Mouse (Mus musculus) hindbrain, embryonic 14.5 days (tissue): Measurements from ENCODE around the gene Cdip1. TPM values are rescaled to one million over a fixed set of nuclear protein-coding genes. Genes with fewer than 3 reads are reported as not detected.

Experiments used
- ATAC-seq: fragments of 200-750 bp; cut with Nextera tagmentation; 2 replicates; pipeline ENCODE4 v1.8.0; 2017; ENCODE audit warnings: moderate number of reproducible peaks, mild to moderate bottlenecking, moderate TSS enrichment, moderate library complexity; ENCODE audit not compliant: low FRiP score
- DNase-seq: peaks from one replicate; pipeline ENCODE4 v3.0.0-alpha.2; 2015; ENCODE audit warnings: low spot score
- H3K27ac ChIP-seq: fragments of 300-500 bp; sonication (generic); 2 replicates; pipeline ENCODE4 v1.5.1; 2014; ENCODE audit warnings: mild to moderate bottlenecking, moderate library complexity
- H3K27me3 ChIP-seq: fragments of 300-500 bp; sonication (generic); 2 replicates; pipeline ENCODE4 v1.6.1; 2014; ENCODE audit warnings: mild to moderate bottlenecking, low read length, mixed read lengths; ENCODE audit not compliant: control insufficient read depth, insufficient read depth
- H3K36me3 ChIP-seq: fragments of 300-500 bp; sonication (generic); replicated peaks from 2 replicates; pipeline ENCODE4 v1.6.1; 2014; ENCODE audit not compliant: control insufficient read depth, insufficient read depth
- H3K4me1 ChIP-seq: fragments of 300-500 bp; sonication (generic); replicated peaks from 2 replicates; pipeline ENCODE4 v1.6.1; 2014; ENCODE audit warnings: antibody characterized with exemption, low read length, mixed read lengths; ENCODE audit not compliant: control insufficient read depth, insufficient read depth
- H3K4me2 ChIP-seq: fragments of 300-500 bp; sonication (generic); replicated peaks from 2 replicates; pipeline ENCODE4 v1.6.1; 2014; ENCODE audit warnings: mild to moderate bottlenecking, moderate library complexity
- H3K4me3 ChIP-seq: fragments of 300-500 bp; sonication (generic); replicated peaks from 2 replicates; pipeline ENCODE4 v1.5.1; 2014; ENCODE audit warnings: mild to moderate bottlenecking, low read length
- H3K9ac ChIP-seq: fragments of 300-500 bp; sonication (generic); 2 replicates; pipeline ENCODE4 v1.6.1; 2014
- H3K9me3 ChIP-seq: fragments of 300-500 bp; sonication (generic); 2 replicates; pipeline ENCODE4 v1.6.1; 2016; ENCODE audit warnings: low read length; ENCODE audit not compliant: control insufficient read depth
- WGBS: fragments of 180-500 bp; shearing (Covaris S2); extraction: QIAGEN DNeasy Blood & Tissue Kit; methylation state at CpG from one replicate; pipeline ENCODE4 v1.1.7; 2014; 5-methylcytosine and 5-hydroxymethylcytosine counted together
- polyA plus RNA-seq: library from polyadenylated mRNA; unstranded; fragments of >200 nt; fragmentation: Nextera tagmentation; extraction: Ambion mirVana; gene quantifications from 2 replicates; pipeline ENCODE4 v1.2.1, GENCODE M21; 2014

The Cdip1 gene
- polyA plus RNA-seq, 1 experiment from 2014 or later, result 112 TPM

GRCm38 (mm10) chr16:4711173-4711572, 78.9 kb downstream of the Cdip1 start:
- DNase-seq (no peak), ATAC-seq (no peak)
- Histone ChIP-seq H3K36me3 (peaks cover 86% of the 10 kb centered on the region), H3K9me3 (no peaks in the 10 kb centered on the region), H3K9ac (no peak overlapping the region), H3K27ac (no peak overlapping the region), H3K4me3 (no peak overlapping the region), H3K4me1 (no peaks in the 10 kb centered on the region), H3K27me3 (no peaks in the 10 kb centered on the region), H3K4me2 (no peak overlapping the region)
- WGBS, result 93% methylated on average over 4 of the region's 4 CpGs

- ATAC-seq, result no peak
- Histone ChIP-seq H3K4me3 (no peak overlapping the region), H3K4me2 (no peak overlapping the region), H3K9ac (no peak overlapping the region), H3K4me1 (no peaks in the 10 kb centered on the region), H3K9me3 (no peaks in the 10 kb centered on the region), H3K36me3 (peaks cover 97% of the 10 kb centered on the region), H3K27ac (no peak overlapping the region), H3K27me3 (no peaks in the 10 kb centered on the region)
- WGBS, result 77% methylated on average over 4 of the region's 4 CpGs
- DNase-seq, result no peak
Observed at GRCm38 (mm10) chr16:4705541-4705940, 84.6 kb downstream of the Cdip1 start.

- Histone ChIP-seq H3K4me2 (no peak overlapping the region), H3K9ac (no peak overlapping the region), H3K9me3 (no peaks in the 10 kb centered on the region), H3K36me3 (peaks cover 99% of the 10 kb centered on the region), H3K4me3 (no peak overlapping the region), H3K27ac (no peak overlapping the region), H3K27me3 (no peaks in the 10 kb centered on the region), H3K4me1 (no peaks in the 10 kb centered on the region)
- DNase-seq (no peak), ATAC-seq (no peak)
- WGBS, result 79% methylated on average over 1 of the region's 1 CpGs
Observed at GRCm38 (mm10) chr16:4702646-4703045, 87.4 kb downstream of the Cdip1 start.

GRCm38 (mm10) chr16:4701211-4701610, 88.9 kb downstream of the Cdip1 start:
- H3K9ac ChIP-seq, result no peak overlapping the region
- peaks cover 99% of the 10 kb centered on the region for H3K36me3 ChIP-seq
- 95% methylated on average over 3 of the region's 3 CpGs for WGBS
- no peak overlapping the region for H3K27ac ChIP-seq
- DNase-seq (no peak), ATAC-seq (no peak)
- H3K9me3 ChIP-seq, result no peaks in the 10 kb centered on the region
- H3K4me1 ChIP-seq, result no peaks in the 10 kb centered on the region
- H3K27me3 ChIP-seq, result no peaks in the 10 kb centered on the region
- no peak overlapping the region for H3K4me2 ChIP-seq
- no peak overlapping the region for H3K4me3 ChIP-seq

Other genes with a start within 250 kb of the Cdip1 start
- 28.0 and 31.2 TPM in 2 replicates for gene Srl, start 248.5 kb downstream of the Cdip1 start, polyA plus RNA-seq
- 8.2 and 8.8 TPM in 2 replicates for gene Tfap4, start 230.4 kb downstream of the Cdip1 start, polyA plus RNA-seq
- gene Glis2, start 195.6 kb downstream of the Cdip1 start, polyA plus RNA-seq, result 18.1 and 19.0 TPM in 2 replicates
- gene Pam16, start 165.3 kb downstream of the Cdip1 start, polyA plus RNA-seq, result 174 and 193 TPM in 2 replicates
- 6.4 and 6.6 TPM in 2 replicates for gene Vasn, start 150.4 kb downstream of the Cdip1 start, polyA plus RNA-seq
- gene Dnaja3, start 150.3 kb downstream of the Cdip1 start, polyA plus RNA-seq, result 54.6 and 64.8 TPM in 2 replicates
- 24.1 and 27.2 TPM in 2 replicates for gene Coro7, start 110.5 kb downstream of the Cdip1 start, polyA plus RNA-seq
- gene Nmral1, start 70.9 kb downstream of the Cdip1 start, polyA plus RNA-seq, result 56.4 and 58.0 TPM in 2 replicates
- 102 and 115 TPM in 2 replicates for gene Hmox2, start 63.9 kb downstream of the Cdip1 start, polyA plus RNA-seq
- gene 4930562C15Rik, start 45.1 kb upstream of the Cdip1 start, polyA plus RNA-seq, result 0.34 and 0.74 TPM in 2 replicates
- gene Ubald1, start 90.0 kb upstream of the Cdip1 start, polyA plus RNA-seq, result 54.0 and 54.4 TPM in 2 replicates
- 119 and 122 TPM in 2 replicates for gene Mgrn1, start 96.0 kb upstream of the Cdip1 start, polyA plus RNA-seq
- 122 and 133 TPM in 2 replicates for gene Nudt16l1, start 148.5 kb upstream of the Cdip1 start, polyA plus RNA-seq
- 55.9 and 58.5 TPM in 2 replicates for gene Anks3, start 173.9 kb upstream of the Cdip1 start, polyA plus RNA-seq
- gene Sept12, start 207.6 kb upstream of the Cdip1 start, polyA plus RNA-seq, result not detected in 2 replicates
- gene Smim22, start 217.0 kb upstream of the Cdip1 start, polyA plus RNA-seq, result 4.2 and 4.7 TPM in 2 replicates
- gene Rogdi, start 223.3 kb upstream of the Cdip1 start, polyA plus RNA-seq, result 147 and 154 TPM in 2 replicates